Mouse (Mus musculus): ENCODE measurements at regions not wholly inside any gene's neighbourhood (a gene's known extent, or its start where the extent isn't known, plus 50 kb on each side); places are given as distances from the start of the nearest gene placed in this dataset.

- no peak for TF ChIP-seq NRF1 (IDR thresholded peaks at IDR 0.05; ENCODE audit: low read depth, low read length)
- no peak for TF ChIP-seq PAX5 (IDR thresholded peaks at IDR 0.05; ENCODE audit: low read length)
- no peak for TF ChIP-seq HCFC1 (IDR thresholded peaks at IDR 0.05; ENCODE audit: low read depth, low read length)
- no peak for TF ChIP-seq E2F4 (IDR thresholded peaks at IDR 0.05; ENCODE audit: insufficient replicate concordance, low read depth, low read length)
- no peak for TF ChIP-seq MXI1 (IDR thresholded peaks at IDR 0.05; ENCODE audit: low read depth, low read length)
Observed at GRCm38 (mm10) chr9:90597894-90598293, 327.3 kb upstream of the Tbc1d2b start.
